Mouse (Mus musculus): Measurements from ENCODE around the gene Gulp1.

The Gulp1 gene

DNA sequence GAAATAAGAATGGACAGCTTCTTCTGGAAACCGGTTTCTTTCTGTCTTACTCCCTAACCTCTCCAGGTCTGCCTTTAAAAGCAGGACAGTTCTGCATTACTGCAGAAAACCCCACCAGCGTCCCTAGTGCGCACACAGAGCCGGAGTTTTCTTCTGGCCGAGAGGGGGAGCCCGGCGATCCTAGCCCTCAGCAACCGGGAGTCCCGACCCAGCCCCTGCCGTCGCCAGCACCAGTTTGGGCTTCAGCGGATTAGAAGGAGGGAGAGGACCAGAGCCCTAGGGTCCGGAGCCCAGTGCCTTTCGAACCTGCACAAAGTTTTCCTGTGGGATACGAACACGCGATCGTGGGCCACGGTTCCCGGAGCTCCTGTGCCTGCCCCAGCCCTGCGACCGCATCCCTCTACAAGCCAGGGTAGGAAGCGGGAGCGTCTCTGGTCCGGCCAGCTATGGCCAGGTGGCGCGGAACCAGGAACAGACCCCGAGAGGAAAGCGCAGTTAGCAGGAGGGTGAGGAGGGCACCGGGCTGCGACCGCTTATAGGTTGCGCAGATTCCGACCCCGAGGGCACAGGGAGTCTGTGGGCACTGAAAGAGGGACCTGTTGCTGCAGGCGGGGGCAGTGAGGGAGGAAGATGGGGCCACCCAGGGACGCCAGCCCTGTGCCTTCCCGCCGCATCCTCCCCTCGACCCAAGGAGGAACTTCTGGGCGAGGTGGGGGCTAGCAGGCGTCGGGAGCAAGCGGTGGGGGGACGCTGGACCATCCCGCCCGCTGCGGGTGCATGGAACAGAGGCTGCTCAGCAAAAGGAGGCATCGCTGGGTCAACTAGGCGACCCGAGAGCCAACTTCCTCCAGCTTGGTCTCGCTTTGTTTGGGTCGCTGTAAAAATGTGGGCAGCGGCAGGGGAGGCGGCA, at the start of gene Gulp1:
Gulp1 (plus strand) TSS at position 51 of the 910 bp plus-strand sequence.
- no peak for DNase-seq

DNA sequence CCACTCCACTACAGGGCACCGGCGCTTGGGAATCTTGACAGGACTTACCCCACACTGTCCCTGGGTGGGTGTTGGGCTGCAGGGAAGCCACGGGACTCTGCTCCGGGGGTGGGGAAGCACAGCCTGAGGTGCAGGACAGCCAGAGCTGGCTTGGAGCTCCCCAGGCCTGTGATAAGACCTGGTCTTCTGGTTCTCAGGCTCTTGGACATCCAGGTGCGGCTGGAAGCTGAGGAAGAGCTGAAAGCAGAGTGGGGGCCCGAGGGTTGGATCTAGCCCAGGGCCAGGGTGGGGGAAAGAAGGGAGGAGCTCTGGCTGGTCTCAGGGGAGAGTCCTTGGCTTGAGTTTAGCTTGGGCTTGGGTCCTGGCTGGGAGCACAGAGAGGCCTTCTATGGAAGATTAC, 1.1 kb upstream of the Gulp1 start:
- no peak for DNase-seq

DNA sequence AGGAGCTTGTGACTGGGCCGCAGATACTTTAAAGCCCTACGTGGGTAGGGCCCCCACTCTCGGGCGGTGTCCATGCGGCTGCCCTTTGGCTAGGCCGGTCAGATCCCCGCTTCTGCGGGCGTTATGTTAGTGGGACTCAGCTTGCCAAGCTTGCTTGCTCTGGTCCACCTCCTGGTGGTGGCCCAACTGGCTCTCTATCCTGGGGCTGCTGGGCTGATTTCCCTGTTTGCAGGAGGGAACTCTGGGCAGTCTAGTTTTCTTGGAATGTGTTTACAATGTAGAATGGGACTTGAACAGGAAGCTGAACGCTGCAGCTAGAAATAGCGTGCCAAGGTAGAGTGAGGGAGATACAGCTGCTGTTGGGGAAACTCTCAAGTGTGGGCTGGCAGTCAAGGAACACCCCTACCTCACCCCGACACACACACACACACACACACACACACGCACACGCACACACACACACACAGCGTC, 1.1 kb downstream of the Gulp1 start:
- DNase-seq, result no peak

DNA sequence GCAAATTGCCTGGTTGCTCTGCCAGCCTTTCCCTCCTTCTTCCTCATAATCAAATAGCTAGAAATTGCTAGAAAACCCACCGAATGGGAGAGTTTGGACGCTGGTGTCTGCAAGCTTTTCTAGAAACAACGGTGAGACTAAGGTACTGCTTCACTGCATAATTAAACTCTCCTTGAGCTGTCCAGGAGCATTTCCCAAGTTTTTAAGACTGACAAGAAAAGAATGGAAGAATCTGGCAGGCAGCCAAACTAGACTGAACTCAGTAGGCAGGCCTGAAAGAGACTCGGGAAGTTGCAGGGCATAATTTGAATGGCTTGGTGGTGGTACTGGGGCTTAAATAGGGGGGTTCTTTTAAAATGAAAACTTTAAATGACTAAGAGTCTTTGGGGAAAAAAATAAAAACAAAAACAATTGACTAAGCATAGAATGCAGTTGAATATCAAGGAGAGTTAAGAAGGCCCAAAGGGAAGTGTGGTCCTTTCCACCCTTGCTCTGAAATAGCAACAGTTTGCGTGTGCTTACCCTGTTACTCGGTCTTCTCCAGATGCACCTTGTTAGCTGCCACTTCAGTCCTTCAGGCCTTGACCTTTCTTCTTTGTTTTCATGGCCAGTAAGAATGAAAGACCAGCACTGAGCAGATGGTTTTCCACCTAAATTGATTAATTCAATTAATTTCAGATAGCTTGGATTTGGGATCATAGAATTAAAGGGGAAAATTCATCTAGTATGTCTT, 2.0 kb downstream of the Gulp1 start:
- DNase-seq, result no peak

DNA sequence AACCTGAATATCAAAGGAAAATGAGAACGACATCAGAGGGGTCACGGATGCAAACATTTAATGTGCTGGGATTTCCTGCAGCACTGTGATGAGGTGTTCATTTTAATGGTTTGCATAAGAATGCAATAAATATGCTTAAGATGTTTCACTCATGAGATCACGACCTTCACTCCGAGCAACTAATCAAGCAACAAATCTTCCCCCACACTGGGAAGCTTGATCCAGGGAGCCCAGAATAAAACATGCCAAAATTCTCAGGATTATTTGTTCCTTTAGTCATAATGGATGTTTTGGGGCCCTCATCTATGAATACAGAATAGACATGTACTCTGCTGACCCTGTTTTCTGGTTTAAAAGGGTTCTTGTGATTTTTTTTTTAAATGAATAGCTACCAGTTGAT, 16.1 kb downstream of the Gulp1 start:
- no peak for DNase-seq

DNA sequence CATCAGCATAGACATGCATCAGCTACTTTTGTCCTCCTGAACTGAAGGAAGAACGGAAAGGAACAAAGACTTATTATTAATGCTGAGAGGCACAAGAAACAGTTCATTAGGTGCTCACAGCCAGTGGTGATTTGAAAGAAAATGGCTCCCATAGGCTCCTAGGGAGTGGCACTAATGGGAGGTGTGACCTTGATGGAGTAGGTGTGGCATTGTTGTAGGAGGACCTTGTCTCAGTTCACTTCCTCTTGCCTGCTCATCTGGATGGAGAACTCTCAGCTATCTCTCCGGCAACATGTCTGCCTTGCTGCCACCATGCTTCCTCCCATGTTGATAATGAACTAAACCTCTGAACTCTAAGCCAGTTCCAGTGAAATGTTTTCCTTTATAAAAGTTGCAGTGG, 17.0 kb downstream of the Gulp1 start:
- no peak for DNase-seq

DNA sequence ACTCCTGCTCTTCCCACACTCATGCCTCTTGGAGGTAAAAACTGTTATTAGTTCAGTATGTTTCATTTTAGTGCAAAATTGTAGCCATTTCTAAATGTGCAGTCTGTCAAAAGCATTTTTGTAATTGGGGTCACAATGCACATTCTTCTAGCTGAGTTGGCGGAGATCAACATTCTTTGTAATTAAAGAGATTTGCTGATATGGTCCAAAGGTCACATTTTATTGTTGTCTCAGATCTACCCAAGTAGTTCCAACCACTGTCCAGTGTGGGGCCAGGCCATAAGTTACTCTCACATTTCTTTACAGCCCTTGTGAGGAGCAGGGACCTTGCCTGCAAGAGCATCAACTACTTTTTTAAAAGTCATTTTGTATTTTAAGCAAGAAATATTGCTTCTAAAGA, 24.7 kb downstream of the Gulp1 start:
- DNase-seq, result no peak

DNA sequence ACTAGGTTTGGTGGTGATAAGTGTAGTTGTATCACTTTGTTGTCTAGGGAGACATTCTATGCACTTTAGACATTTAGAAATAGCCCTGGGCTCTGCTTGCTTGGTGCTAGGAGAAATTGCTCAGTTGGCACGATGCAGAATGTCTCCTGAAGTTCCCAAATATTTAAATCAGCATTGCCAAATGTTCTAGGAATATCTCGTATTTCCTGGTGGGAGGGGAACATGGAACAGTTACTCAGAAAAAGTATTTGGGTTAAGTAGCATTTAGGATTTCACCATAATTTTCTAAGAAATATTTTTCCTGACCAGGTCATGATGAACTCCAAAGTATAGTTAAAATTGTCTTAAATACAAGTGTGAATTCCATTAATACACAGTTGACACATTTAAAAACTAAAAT, 25.3 kb downstream of the Gulp1 start:
- DNase-seq, result no peak

DNA sequence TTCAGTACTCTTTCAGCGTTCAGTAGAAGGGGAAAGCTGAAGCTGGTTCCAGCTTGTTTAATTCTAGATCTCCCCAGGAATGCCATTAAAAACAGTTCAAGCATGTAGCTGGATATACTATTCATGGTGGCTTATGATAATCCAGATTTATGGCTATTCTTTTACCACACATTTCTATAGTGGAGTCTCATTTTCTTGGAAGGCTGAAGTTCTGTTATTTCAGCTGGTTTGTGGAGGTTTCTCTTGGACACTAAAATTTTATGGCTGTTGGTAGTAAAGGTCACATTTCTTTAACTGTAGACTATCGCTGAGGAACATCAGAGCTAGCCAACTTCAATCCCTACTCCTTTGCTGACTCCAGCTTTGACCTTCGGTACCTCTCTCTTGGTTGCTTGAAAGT, 29.1 kb downstream of the Gulp1 start:
- DNase-seq, result no peak

DNA sequence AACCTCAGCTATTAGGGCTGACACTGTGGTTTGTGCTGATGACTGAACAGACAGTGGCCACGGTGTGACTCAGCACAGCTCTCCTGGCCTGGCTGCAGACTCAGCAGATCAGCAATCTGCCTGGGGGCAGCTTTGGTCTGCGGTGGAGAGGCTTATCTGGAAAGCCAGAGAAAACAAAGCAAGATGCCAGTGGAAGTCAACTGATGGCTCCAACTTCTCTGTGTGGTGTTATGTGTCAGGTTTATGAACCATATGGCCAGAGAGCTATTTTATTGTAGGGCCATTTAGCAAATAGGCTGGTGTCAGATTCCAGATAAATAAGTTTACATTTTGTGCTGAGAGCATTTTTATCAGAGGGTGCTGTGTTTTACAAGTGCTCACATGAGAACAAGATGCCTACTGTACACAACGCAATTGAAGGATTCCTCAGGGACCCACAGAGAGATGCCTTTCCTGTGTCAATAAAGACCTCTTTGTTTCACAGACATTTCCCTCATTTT, 33.6 kb downstream of the Gulp1 start:
- no peak for DNase-seq

DNA sequence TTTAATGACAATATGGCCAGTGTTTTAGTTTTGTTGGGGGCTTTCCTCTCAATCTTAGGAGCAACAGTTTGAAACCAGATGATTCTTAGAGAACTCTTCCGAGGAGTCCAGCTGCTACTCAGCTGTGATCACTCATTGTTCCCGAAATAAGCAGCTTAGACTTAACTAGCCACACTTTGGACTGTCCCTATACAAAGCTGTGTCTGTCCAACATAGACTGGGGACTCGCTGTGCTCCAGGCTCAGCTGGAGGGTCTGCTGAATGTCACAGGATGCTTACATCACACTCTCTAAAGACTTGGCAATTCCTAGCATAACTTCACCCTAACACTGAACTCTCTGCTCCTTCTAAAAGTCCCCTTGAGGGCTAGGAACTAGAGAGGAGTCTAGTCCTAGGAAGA, 40.4 kb downstream of the Gulp1 start:
- DNase-seq, result no peak

DNA sequence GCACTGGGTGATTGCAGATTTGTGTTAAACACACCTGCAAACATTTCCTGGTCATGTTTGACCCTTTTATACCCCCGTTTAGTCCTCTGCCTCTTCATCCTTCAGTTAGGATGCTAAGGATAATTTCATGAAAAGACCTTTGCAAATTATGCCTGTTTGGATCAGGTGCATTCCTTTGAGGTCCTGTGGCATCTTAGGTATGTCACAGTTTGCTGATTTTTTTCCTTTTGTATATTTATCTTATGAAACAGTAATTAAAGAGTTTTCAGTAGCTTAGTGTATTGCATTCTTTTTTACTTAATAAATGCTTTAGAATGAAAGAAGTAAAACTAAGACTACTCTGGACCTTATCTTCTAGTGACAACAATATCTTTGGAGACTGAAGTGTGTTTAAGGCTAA, 41.8 kb downstream of the Gulp1 start:
- DNase-seq, result no peak

DNA sequence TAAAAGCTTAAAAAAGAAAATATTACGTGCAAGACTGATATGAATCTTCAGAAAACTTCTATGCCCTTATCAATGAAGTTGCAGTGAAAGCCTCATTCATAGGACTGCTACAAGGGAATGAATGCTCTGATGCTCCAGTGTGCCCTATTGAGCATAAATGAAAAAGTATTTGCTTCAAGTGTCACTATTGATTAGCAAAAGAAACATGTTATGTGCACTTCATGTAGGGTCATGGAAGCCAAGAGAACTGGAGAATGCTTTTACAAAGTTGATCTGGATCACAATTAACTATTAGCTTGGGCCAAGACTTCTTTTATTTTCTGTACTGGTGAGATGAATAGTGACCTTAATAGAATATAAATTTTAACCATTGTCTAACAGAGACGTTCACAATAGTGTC, 47.0 kb downstream of the Gulp1 start:
- DNase-seq, result no peak

DNA sequence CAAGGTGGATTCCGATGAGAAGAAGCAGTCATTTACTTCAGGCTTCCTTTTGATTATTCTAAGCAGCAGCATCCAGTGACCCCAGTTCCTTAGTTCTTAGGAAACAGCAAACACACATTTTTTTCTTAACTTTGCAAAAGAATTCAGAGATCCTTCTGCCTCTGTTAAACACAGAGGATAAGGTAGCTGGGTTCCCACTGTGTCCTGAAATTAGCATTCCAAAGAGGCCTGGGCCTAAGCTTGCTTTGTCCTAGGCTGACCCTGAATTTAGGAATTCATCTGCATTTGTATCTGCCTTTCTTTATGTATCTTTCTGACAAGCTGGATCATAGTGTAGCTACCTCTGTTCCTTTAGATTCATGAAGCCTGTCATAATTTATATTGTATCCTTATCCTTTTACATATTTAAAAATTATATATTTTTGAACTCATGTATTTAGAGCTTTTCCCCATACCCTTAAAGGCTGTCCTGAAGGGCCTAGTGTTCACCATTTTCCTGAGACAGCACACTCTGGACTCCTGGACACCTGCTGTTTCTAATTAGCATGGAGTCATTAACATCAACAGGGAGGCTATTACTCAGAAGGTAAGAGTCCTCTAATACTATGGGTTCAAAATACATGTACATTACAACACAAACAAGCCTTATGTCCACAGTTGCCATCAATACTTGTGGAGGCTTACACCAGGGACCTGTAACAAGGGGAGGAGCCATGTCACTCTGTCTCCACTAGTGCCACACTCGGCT, 62.2 kb downstream of the Gulp1 start:
- DNase-seq, result no peak

DNA sequence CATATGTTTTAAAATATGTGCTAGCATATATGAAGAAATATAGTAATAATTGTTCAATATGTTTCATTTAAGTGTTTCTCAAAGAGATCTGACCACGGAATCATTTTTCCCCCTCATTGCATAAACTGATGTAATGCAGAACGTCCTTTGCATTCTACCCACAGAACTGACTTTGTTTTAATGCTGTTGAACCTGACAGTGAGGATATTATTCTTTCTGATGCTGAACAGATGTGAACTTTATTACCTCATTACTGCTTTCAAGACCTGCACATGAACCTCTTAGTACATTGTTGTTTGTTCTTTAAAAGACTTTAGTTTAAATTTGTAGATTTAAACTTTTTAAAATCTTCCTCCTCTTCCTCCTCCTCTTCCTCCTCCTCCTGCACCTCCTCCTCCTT, 67.4 kb downstream of the Gulp1 start:
- no peak for DNase-seq

DNA sequence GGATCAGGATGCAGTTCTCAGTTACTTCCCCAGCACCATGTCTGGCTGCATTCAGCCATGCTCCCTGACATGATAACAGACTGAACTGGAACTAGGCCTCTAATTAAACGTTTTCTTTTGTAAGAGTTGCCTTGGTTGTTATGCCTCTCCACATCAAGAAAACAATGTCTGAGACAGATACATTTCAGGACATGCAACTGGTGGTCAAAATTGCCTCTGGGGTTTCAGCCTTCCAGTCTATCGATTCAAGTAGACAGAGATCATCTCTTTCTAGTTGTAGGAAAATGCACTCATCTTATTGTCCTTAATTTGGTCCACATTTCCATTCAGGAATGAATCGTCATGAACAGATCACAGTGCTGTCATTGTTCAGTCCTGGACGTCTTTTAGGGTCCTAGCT, 83.2 kb downstream of the Gulp1 start:
- DNase-seq, result no peak

DNA sequence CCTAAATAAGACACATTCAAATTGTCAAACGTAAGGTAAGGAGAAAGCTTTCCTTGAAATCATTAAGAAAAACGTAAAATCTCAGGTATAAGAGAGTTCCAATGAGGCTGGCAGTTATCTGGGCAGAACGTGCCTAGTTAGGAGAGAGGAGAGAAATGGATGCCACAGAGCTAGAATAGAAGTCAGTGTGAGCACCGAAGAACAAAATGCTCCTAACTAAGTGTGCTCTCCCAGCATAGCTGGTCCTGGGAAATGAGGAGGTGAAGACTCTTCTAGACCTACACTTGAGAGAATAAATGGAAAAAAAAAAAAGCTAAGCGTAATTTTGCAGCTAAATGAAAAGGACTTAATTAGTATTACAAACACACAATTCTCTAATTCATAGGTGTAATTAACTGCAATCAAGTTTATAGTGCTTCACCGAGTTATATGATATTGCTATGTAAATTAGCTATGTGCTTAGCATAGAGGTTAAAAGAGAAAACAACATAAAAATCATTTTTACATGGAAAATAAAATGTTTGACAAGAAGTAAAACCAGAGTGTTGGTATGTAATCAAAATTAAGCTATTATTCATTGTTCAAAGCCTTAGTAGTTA, 94.5 kb downstream of the Gulp1 start:
- DNase-seq, result no peak

DNA sequence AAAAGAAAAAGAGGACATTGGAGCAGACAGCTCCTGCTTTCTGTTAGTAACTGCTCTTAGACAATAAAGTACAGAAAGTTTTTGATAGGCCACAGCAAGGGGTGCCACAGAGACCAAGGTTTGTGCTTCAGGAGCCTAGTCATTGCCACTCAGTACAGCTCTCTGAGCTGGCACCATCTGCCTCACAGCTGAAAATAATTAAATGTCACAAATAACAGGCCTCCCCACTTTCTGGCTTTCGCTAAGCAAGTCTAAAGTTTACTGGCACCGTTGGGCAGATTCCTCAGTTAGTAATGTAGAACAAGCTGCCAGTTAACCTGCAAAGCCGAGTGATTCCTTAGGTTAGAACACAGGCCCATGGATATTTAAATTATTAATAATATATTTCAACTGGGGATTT, 127.7 kb downstream of the Gulp1 start:
- DNase-seq, result no peak

DNA sequence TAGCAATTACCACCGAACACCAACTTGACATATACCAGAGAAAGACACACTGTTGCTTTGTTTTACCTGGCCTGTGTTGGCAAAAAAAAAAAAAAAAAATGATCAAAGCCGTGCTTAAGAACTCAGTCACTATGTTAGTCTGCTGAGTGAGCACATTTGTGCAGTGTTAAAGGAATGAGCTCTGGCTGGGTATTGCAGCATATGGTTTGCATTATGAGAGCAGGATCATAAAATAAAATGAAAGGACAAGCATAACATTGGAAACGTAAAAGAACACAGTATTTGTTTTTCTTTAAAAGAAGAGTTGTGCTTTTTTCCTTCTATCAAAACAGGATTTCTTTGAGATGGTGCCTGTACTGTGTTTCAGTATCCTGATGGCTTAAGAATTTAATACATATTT, 128.1 kb downstream of the Gulp1 start:
- no peak for DNase-seq

DNA sequence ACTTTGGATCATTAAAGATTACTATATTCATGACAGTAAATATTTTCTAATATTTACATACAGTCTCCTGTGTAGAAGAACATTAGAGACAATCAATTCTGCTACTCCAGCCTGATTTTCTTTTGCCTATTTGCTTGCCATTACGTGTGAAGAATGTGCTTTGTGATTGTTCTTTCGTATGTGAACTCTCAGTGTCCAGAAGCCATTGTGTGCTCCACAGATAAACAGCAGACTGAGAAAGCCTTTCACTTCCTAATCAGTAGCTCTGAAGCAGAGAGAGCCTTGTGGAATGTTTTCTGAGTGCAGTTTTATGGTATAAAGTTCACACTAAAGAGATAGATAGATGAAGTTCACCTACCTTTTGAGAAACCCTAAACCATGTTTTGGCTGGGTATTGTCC, 131.2 kb downstream of the Gulp1 start:
- no peak for DNase-seq

DNA sequence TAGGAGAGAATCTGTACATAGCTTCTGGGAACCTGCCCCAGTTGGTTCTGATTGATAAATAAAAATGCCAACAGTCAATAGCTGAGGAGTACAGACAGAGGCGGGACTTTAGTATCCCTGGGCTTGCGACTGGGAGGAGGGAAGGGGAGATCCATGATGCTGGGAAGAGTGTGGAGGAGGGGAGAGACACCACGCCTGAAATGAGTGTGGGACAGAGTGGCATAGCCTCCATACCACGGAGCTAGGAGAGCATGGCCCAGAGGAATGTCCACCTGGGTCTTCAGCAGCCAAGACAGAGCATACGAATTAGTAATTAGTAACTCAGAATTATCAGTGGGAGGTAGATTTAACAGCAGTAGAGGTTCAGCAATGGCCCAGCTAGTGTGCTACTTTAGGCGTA, 132.4 kb downstream of the Gulp1 start:
- no peak for DNase-seq

DNA sequence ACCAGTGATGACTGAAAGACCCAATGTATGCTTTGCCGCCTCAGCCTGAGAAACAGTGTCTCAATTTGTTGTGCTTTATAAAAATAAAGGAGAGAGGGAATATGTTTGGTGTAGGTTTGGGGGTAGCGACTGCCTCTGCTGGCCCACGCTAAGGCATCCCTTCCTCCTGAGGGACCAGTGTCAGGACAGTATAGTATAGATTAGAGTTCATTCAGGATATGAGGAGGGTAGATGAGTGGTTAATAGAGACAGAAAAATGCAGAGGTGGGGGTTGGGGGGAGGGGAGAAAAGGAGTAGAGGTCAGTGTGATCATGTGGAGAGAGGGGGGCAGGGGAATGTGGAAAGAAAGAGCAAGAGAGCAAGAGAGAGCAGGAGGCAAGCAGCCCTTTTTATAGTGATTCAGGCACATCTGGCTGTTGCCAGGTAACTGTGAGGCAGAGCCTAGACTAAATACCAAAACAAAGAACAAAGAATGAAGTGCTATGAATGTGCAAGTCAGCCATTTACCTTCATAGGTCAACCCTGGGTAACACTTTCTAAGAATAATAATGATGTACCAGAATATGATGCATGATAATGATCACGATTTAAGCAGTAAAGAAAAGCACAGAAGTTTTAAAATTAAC, 169.6 kb downstream of the Gulp1 start:
- DNase-seq, result no peak

Measured in thymus, postnatal 14 days (tissue).